Mouse (Mus musculus) CD4-positive helper T cell, adult 2 months (primary cell): ENCODE data around the gene Zc3h8.

ENCODE experiments used
- DNase-seq: peaks from one replicate; pipeline ENCODE4 v3.0.0-alpha.2; 2012; ENCODE audit warnings: low read depth, missing footprints, low spot score

Zc3h8 gene

GRCm38 (mm10) chr2:128892180-128892721 is 51.6 kb downstream of the Zc3h8 start:
- no peak for DNase-seq

DNA sequence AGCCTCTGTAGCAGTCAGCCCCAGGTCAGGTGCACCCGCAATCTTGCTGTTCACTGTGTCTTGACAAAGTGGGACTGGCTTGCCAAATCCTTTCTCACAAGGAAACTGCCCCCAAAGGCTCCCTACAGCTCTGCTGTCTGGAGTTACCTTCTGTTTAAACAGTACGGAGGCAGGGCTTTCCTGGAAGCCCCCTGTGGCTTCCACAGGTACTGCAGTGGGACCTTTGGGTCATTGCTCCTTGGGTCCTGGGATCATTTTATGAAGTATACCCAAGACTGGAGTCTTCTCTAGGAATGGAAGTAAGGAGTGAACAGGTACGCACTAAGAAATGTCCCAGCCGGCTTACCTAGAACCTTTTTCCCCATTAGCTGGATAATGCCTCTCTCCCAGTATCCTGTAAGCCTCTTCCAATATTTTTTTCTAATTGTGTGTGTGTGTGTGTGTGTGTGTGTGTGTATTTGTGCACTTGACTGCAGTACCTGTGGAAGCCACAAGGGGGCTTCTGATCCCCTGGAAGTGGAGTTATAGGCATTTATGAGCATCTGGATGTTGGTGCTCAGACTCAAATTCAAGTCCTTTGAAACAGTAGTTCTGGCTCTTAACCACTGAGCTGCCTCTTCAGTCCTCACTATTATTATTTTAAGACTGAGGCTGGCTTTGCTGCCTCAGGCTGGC is 53.1 kb downstream of the Zc3h8 start:
- no peak for DNase-seq

DNA sequence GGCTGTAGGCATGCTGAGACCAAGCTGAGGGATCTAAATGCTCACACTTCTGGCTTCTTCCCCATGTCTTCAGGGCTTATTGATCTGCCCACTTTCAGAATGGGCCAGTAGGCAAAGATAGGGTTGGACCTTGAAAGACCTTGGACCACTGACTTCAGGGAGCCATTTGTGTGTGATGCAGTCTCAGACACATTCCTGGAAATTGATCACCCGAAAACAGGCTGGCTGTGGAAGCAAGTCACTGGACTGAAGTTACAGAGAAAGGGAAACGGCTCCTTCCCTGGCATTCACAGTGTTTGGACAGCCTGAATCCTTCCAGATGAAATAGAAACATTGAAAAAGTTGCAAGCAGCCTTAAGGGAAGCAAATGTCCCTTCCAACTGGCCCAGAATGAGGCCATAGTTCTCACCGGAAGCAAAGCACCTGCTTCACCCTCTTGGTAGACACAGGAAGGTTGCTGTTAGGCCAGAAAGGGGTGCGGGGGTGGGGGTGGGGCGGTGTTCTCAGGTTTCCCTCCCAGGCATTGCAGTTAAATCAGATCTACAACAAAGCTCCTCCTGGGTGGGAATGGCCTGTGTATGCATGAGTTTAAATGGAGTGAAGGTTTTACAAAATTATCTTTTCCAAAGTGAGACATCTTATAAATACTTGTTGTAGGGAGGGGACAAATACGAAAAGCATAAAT is 55.9 kb downstream of the Zc3h8 start:
- DNase-seq: no peak

GRCm38 (mm10) chr2:128885225-128885811 is 58.6 kb downstream of the Zc3h8 start:
- no peak for DNase-seq

DNA sequence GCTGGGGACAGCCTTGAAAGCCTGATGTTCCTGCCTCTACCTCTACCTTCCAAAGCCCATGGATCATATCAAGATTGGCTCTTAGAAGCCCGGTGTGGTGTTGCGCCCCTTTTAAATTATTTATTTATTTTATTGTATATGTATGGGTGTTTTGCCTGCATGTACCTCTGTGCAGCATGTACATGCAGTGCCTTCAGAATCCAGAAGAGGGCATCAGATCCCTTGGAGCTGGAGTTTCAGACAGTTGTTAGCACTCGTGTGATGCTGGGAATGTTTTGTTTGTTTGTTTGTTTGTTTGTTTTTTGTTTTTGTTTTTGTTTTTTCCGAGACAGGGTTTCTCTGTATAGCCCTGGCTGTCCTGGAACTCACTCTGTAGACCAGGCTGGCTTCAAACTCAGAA is 62.6 kb downstream of the Zc3h8 start:
- peak; percentile 18 for DNase-seq
